Mouse (Mus musculus) kidney, embryonic 15.5 days (tissue): ENCODE measurements around the gene Xpo4. TPM values are rescaled to one million over a fixed set of nuclear protein-coding genes. Genes with fewer than 3 reads are reported as not detected.
A peak's percentile ranks its signal among the peaks of the same experiment; 100 is the strongest.

ENCODE experiments used
- ATAC-seq: fragments of 200-750 bp; cut with Nextera tagmentation; replicated peaks from 2 replicates; pipeline ENCODE4 v1.8.0; 2017; ENCODE audit warnings: moderate TSS enrichment; ENCODE audit not compliant: low FRiP score
- H3K27ac ChIP-seq: fragments of 300-500 bp; sonication (generic); 2 replicates; pipeline ENCODE4 v1.5.1; 2015; ENCODE audit warnings: mild to moderate bottlenecking, inconsistent platforms
- H3K27me3 ChIP-seq: fragments of 300-500 bp; sonication (generic); 2 replicates; pipeline ENCODE4 v1.6.1; 2015; ENCODE audit warnings: inconsistent platforms
- H3K36me3 ChIP-seq: fragments of 300-500 bp; sonication (generic); 2 replicates; pipeline ENCODE4 v1.6.1; 2015; ENCODE audit warnings: inconsistent platforms
- H3K4me1 ChIP-seq: fragments of 300-500 bp; sonication (generic); 2 replicates; pipeline ENCODE4 v1.6.1; 2015; ENCODE audit warnings: inconsistent platforms
- H3K4me2 ChIP-seq: fragments of 300-500 bp; sonication (generic); 2 replicates; pipeline ENCODE4 v1.6.1; 2015; ENCODE audit warnings: moderate library complexity, mild to moderate bottlenecking, inconsistent platforms
- H3K4me3 ChIP-seq: fragments of 300-500 bp; sonication (generic); replicated peaks from 2 replicates; pipeline ENCODE4 v1.5.1; 2015; ENCODE audit warnings: mild to moderate bottlenecking, inconsistent platforms
- H3K9ac ChIP-seq: fragments of 300-500 bp; sonication (generic); 2 replicates; pipeline ENCODE4 v1.6.1; 2015; ENCODE audit warnings: mild to moderate bottlenecking, inconsistent platforms
- H3K9me3 ChIP-seq: fragments of 300-500 bp; sonication (generic); replicated peaks from 2 replicates; pipeline ENCODE4 v1.6.1; 2016; ENCODE audit warnings: inconsistent platforms
- WGBS: fragments of 180-500 bp; shearing (Covaris S2); methylation state at CpG from one replicate; pipeline ENCODE4 v1.1.7; 2015; ENCODE audit warnings: mixed read lengths; 5-methylcytosine and 5-hydroxymethylcytosine counted together
- polyA plus RNA-seq: library from polyadenylated mRNA; unstranded; fragments of >200 nt; fragmentation: Nextera tagmentation; extraction: Ambion mirVana; gene quantifications from 2 replicates; pipeline ENCODE4 v1.2.1, GENCODE M21; 2015

Xpo4 gene
- polyA plus RNA-seq = 22.4 and 24.0 TPM in 2 replicates

- Histone ChIP-seq H3K9ac (peak within 1 kb of the TSS; percentile 76), H3K4me3 (peak within 1 kb of the TSS; percentile 83), H3K4me2 (peak within 1 kb of the TSS; percentile 81), H3K9me3 (no peaks in the 10 kb centered on the region), H3K27ac (peak within 1 kb of the TSS; percentile 95), H3K36me3 (peaks cover 3% of the 10 kb centered on the region; the same call in 1 of the 2 replicates), H3K27me3 (no peaks in the 10 kb centered on the region), H3K4me1 (peaks cover 19% of the 10 kb centered on the region)
- ATAC-seq = peak; percentile 97
- WGBS = under 1% methylated on average over 80 of the region's 80 CpGs
These were observed at the start of gene Xpo4 for GRCm38 (mm10) chr14:57664822-57665627. Xpo4 (minus strand) TSS chr14:57665430.

GRCm38 (mm10) chr14:57712884-57713283 is 47.7 kb upstream of the Xpo4 start:
- peaks cover 30% of the 10 kb centered on the region for H3K4me1 ChIP-seq
- H3K27ac ChIP-seq = no peak overlapping the region
- no peaks in the 10 kb centered on the region for H3K27me3 ChIP-seq
- H3K9me3 ChIP-seq = no peaks in the 10 kb centered on the region
- peaks cover 18% of the 10 kb centered on the region for H3K36me3 ChIP-seq
- H3K4me2 ChIP-seq = no peak overlapping the region
- H3K4me3 ChIP-seq = no peak overlapping the region
- ATAC-seq = no peak
- H3K9ac ChIP-seq = no peak overlapping the region
- 84% methylated on average over 1 of the region's 1 CpGs for WGBS

- Histone ChIP-seq H3K9ac (no peak overlapping the region), H3K9me3 (no peaks in the 10 kb centered on the region), H3K27ac (no peak overlapping the region), H3K27me3 (no peaks in the 10 kb centered on the region), H3K4me2 (no peak overlapping the region), H3K4me1 (peaks cover 35% of the 10 kb centered on the region), H3K36me3 (peaks cover 6% of the 10 kb centered on the region), H3K4me3 (no peak overlapping the region)
- 77% methylated on average over 6 of the region's 6 CpGs for WGBS
- no peak for ATAC-seq
These were observed 45.8 kb upstream of the Xpo4 start for GRCm38 (mm10) chr14:57711059-57711458.

GRCm38 (mm10) chr14:57709171-57709570 is 43.9 kb upstream of the Xpo4 start:
- Histone ChIP-seq H3K9me3 (no peaks in the 10 kb centered on the region), H3K27me3 (no peaks in the 10 kb centered on the region), H3K36me3 (peaks cover 12% of the 10 kb centered on the region), H3K27ac (peak overlapping the region; percentile 7; the same call in 1 of the 2 replicates), H3K4me1 (peaks cover 18% of the 10 kb centered on the region), H3K9ac (no peak overlapping the region), H3K4me3 (no peak overlapping the region), H3K4me2 (no peak overlapping the region)
- 72% methylated on average over 10 of the region's 10 CpGs for WGBS
- 0 out of 2 replicates have a peak, but pooled peaks have one; percentile 33 for ATAC-seq

GRCm38 (mm10) chr14:57708580-57708979 is 43.4 kb upstream of the Xpo4 start:
- Histone ChIP-seq H3K36me3 (peaks cover 13% of the 10 kb centered on the region), H3K9me3 (no peaks in the 10 kb centered on the region), H3K4me2 (no peak overlapping the region), H3K4me3 (no peak overlapping the region), H3K27me3 (no peaks in the 10 kb centered on the region), H3K9ac (no peak overlapping the region), H3K27ac (peak overlapping the region; percentile 19; the same call in 1 of the 2 replicates), H3K4me1 (peaks cover 17% of the 10 kb centered on the region)
- ATAC-seq = no peak
- WGBS = 71% methylated on average over 7 of the region's 7 CpGs

GRCm38 (mm10) chr14:57707100-57707893 is 42.1 kb upstream of the Xpo4 start:
- no peaks in the 10 kb centered on the region for H3K27me3 ChIP-seq
- peaks cover 19% of the 10 kb centered on the region for H3K36me3 ChIP-seq
- H3K9ac ChIP-seq = no peak overlapping the region
- no peak overlapping the region for H3K4me2 ChIP-seq
- no peak overlapping the region for H3K4me3 ChIP-seq
- H3K9me3 ChIP-seq = no peaks in the 10 kb centered on the region
- WGBS = 55% methylated on average over 18 of the region's 18 CpGs
- peak overlapping the region; percentile 78 for H3K27ac ChIP-seq
- ATAC-seq = 0 out of 2 replicates have a peak, but pooled peaks have one; percentile 18
- H3K4me1 ChIP-seq = peaks cover 17% of the 10 kb centered on the region

GRCm38 (mm10) chr14:57706760-57707099 is 41.5 kb upstream of the Xpo4 start:
- H3K4me3 ChIP-seq = no peak overlapping the region
- ATAC-seq = no peak
- H3K27me3 ChIP-seq = no peaks in the 10 kb centered on the region
- WGBS = 82% methylated on average over 4 of the region's 4 CpGs
- H3K9me3 ChIP-seq = no peaks in the 10 kb centered on the region
- peak overlapping the region; percentile 20; the same call in 1 of the 2 replicates for H3K27ac ChIP-seq
- no peak overlapping the region for H3K9ac ChIP-seq
- H3K4me2 ChIP-seq = no peak overlapping the region
- H3K4me1 ChIP-seq = peaks cover 17% of the 10 kb centered on the region
- peaks cover 25% of the 10 kb centered on the region for H3K36me3 ChIP-seq

GRCm38 (mm10) chr14:57705759-57706158 is 40.5 kb upstream of the Xpo4 start:
- no peak for ATAC-seq
- Histone ChIP-seq H3K27ac (no peak overlapping the region), H3K9ac (no peak overlapping the region), H3K4me2 (no peak overlapping the region), H3K4me3 (no peak overlapping the region), H3K36me3 (peaks cover 28% of the 10 kb centered on the region), H3K9me3 (no peaks in the 10 kb centered on the region), H3K4me1 (peaks cover 17% of the 10 kb centered on the region), H3K27me3 (no peaks in the 10 kb centered on the region)
- 80% methylated on average over 4 of the region's 4 CpGs for WGBS

- Histone ChIP-seq H3K9me3 (no peaks in the 10 kb centered on the region), H3K27ac (no peak overlapping the region), H3K4me1 (peaks cover 17% of the 10 kb centered on the region), H3K4me2 (no peak overlapping the region), H3K9ac (no peak overlapping the region), H3K27me3 (no peaks in the 10 kb centered on the region), H3K4me3 (no peak overlapping the region), H3K36me3 (peaks cover 34% of the 10 kb centered on the region)
- no peak for ATAC-seq
- WGBS = 83% methylated on average over 4 of the region's 4 CpGs
These were observed 39.8 kb upstream of the Xpo4 start for GRCm38 (mm10) chr14:57705075-57705474.

- Histone ChIP-seq H3K9me3 (no peaks in the 10 kb centered on the region), H3K27me3 (no peaks in the 10 kb centered on the region), H3K9ac (no peak overlapping the region), H3K4me2 (no peak overlapping the region), H3K27ac (peak overlapping the region; percentile 13; the same call in 1 of the 2 replicates), H3K36me3 (peaks cover 60% of the 10 kb centered on the region), H3K4me1 (peaks cover 2% of the 10 kb centered on the region; the same call in 1 of the 2 replicates), H3K4me3 (no peak overlapping the region)
- 63% methylated on average over 12 of the region's 12 CpGs for WGBS
- no peak for ATAC-seq
These were observed 36.8 kb upstream of the Xpo4 start for GRCm38 (mm10) chr14:57701915-57702477.

- no peaks in the 10 kb centered on the region for H3K4me1 ChIP-seq
- H3K27me3 ChIP-seq = no peaks in the 10 kb centered on the region
- no peak overlapping the region for H3K4me2 ChIP-seq
- H3K36me3 ChIP-seq = peaks cover 78% of the 10 kb centered on the region
- no peak overlapping the region for H3K4me3 ChIP-seq
- ATAC-seq = 0 out of 2 replicates have a peak, but pooled peaks have one; percentile 25
- no peaks in the 10 kb centered on the region for H3K9me3 ChIP-seq
- no peak overlapping the region for H3K9ac ChIP-seq
- H3K27ac ChIP-seq = no peak overlapping the region
- WGBS = 96% methylated on average over 33 of the region's 33 CpGs
These were observed 34.3 kb upstream of the Xpo4 start for GRCm38 (mm10) chr14:57699461-57699970.
